Mouse (Mus musculus): Measurements from ENCODE around the gene Sdk2.

DNA sequence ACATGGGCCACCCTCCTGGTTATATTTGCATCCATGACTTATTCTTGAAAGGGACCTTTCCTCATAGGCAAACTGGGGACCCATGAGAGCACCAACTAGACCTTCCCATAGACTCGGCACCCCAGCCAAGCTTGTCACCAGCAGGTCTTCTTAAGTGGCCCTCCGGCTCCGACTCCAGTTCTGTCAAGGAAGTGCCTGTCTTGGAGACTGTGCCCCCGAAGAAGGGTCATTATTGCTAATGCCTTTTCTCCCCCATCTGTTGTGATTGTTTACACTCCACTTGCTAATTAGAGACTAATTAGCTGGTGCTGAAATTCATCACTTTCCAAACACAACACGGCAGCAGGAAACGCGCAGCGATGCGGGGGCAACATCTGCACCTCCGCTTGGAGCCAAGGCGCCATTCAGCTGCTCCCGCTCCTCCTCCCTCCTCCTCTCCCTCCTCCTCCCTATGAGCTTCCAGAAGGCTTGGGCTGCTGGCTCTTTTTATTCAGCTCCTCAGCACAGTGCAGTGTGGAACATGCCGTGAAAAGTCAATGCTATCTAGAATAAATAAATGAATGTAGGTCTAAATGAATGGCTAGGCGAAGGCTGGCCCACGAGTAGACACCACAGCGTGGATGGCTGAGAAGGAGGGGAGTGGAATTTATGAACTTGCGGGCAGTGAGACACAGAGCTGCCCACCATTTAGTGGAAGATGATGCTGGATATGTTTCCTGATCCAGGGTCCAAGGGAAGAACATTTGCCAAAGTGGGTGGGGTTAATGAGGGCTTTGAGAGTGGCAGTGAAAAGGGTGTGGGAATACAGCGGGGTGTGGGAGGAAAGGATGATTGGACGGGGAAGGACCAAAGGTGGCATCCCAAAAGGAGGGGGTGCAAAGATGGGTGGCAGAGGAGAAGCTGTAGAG, 95.0 kb downstream of the Sdk2 start:
- TF ChIP-seq CTCF (IDR thresholded peaks at IDR 0.05; ENCODE audit: extremely low read depth, insufficient read depth, low read length), result no peak
- no peak for TF ChIP-seq POLR2A (IDR thresholded peaks at IDR 0.05; ENCODE audit: extremely low read depth, insufficient read depth, low read length)

All from cortical plate, adult 2 months (tissue).